Mouse (Mus musculus): ENCODE measurements at regions not wholly inside any gene's neighbourhood (a gene's known extent, or its start where the extent isn't known, plus 50 kb on each side); places are given as distances from the start of the nearest gene placed in this dataset.

- WGBS = 65% methylated on average over 7 of the region's 7 CpGs
- no peak for TF ChIP-seq CTCF (IDR thresholded peaks at IDR 0.05; ENCODE audit: low read depth)
Measured at GRCm38 (mm10) chr1:155483693-155484092, 66.5 kb upstream of the Xpr1 start.

DNA sequence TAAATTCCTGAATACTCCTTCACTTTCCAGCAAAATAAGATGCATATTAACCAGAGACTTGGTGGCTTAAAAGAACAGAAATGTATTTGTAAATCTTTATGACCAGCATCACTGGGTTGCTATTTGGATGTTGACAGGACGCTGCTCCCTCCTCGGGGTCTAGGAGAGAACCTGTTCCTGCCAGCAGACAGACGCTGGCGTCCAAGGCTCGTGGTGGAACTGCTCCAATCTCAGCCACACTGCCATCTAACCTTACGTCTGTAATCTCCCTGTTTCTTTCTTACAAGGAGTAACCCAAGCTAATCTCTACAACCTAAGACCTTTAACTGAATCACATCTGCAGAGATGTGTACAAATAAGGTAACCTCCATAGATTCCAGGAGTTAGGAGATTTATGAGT lies 70.1 kb upstream of the Acbd6 start:
- Histone ChIP-seq H3K27ac (no peak overlapping the region), H3K9ac (ENCODE audit: low read depth, low read length) (no peak overlapping the region), H3K36me3 (ENCODE audit: insufficient read depth, low read length) (no peaks in the 10 kb centered on the region), H3K4me1 (replicated peaks; ENCODE audit: insufficient read depth, low read length) (0 out of 2 replicates have a peak, but pooled peaks cover 10% of the 10 kb centered on the region), H3K4me3 (replicated peaks; ENCODE audit: low read depth, low read length) (no peak overlapping the region), H3K4me2 (ENCODE audit: low read length) (no peak overlapping the region), H3K9me3 (replicated peaks; ENCODE audit: low read length) (no peaks in the 10 kb centered on the region), H3K27me3 (ENCODE audit: insufficient read depth, low read length) (no peaks in the 10 kb centered on the region)
- no peak for TF ChIP-seq CTCF (IDR thresholded peaks at IDR 0.05; ENCODE audit: low read depth)
- 89% methylated on average over 6 of the region's 6 CpGs for WGBS
- no peak for DNase-seq (ENCODE audit: low spot score)
- no peak for ATAC-seq (replicated peaks; ENCODE audit: low FRiP score, low read depth)

More at GRCm38 (mm10) chr1:155483693-155484092, 66.5 kb upstream of the Xpr1 start:
- Histone ChIP-seq H3K4me3 (replicated peaks; ENCODE audit: low read depth, low read length) (no peak overlapping the region), H3K36me3 (ENCODE audit: insufficient read depth, low read length) (no peaks in the 10 kb centered on the region), H3K9ac (ENCODE audit: low read depth, low read length) (no peak overlapping the region), H3K27ac (no peak overlapping the region), H3K9me3 (replicated peaks; ENCODE audit: low read length) (no peaks in the 10 kb centered on the region), H3K4me1 (replicated peaks; ENCODE audit: insufficient read depth, low read length) (no peaks in the 10 kb centered on the region), H3K4me2 (ENCODE audit: low read length) (no peak overlapping the region), H3K27me3 (ENCODE audit: insufficient read depth, low read length) (no peaks in the 10 kb centered on the region)
- DNase-seq (ENCODE audit: low spot score) = no peak
- ATAC-seq (replicated peaks; ENCODE audit: low FRiP score, low read depth) = no peak

DNA sequence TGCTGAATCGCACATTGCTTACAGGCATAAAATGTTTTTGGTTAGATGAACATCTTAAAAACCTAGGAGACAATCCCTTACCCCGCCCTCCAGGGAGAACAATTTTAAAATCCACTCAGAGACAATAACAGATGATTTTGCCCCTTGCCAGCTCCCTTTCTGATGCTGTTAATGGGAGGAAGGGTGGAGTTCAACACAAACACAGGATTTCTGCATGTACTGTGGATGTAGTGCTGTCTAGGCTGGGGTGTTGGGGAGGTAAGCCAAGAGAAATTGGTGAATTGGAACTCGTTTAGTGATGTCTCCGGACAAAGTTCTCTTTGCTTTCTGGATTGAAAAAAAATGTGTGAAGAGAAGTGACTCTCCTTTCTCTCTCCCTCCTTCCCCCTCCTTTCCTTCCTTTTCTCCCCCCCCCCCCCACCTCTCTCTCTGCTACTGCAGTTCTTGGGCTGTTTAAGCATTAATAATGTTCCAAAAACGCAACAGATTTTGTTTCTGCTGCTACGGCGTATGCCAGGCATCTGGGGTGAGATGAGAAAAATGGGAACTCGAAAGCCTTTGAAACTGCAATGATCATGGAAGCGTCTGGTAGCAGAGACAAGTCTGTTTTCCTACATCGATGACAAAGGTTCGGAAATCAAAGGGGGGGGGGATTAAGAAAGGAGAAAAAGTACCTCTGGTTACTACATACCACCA lies 68.8 kb upstream of the Acbd6 start:
- Histone ChIP-seq H3K27me3 (ENCODE audit: insufficient read depth, low read length) (no peaks in the 10 kb centered on the region), H3K4me3 (replicated peaks; ENCODE audit: low read depth, low read length) (no peak overlapping the region), H3K27ac (no peak overlapping the region), H3K4me2 (ENCODE audit: low read length) (no peak overlapping the region), H3K36me3 (ENCODE audit: insufficient read depth, low read length) (no peaks in the 10 kb centered on the region), H3K9ac (ENCODE audit: low read depth, low read length) (no peak overlapping the region), H3K4me1 (replicated peaks; ENCODE audit: insufficient read depth, low read length) (0 out of 2 replicates have a peak, but pooled peaks cover 10% of the 10 kb centered on the region), H3K9me3 (replicated peaks; ENCODE audit: low read length) (no peaks in the 10 kb centered on the region)
- DNase-seq (ENCODE audit: low spot score) = no peak
- ATAC-seq (replicated peaks; ENCODE audit: low FRiP score, low read depth) = no peak
- no peak for TF ChIP-seq CTCF (IDR thresholded peaks at IDR 0.05; ENCODE audit: low read depth)
- WGBS = 78% methylated on average over 11 of the region's 11 CpGs

DNA sequence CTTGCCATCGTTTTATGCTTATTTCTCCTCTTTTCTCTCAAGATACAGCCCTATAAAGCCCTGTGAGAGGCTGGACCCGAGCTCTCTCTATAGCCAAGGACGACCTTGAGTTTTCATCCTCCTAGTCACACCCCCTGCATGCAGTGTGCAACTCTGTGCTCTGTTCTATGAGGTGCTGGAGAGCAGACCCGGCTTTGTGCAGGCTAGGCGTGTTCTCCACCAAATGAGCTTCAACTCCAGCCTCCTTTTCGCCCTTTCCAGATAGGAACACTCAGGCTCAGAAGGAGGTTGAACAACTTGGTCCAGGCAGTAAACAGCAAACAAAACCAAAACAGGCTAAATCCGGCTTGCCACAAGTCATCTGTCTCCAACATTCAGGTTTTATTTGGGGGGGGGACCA lies 67.8 kb upstream of the Acbd6 start:
- Histone ChIP-seq H3K4me3 (replicated peaks; ENCODE audit: low read depth, low read length) (no peak overlapping the region), H3K27ac (no peak overlapping the region), H3K9me3 (replicated peaks; ENCODE audit: low read length) (no peaks in the 10 kb centered on the region), H3K4me2 (ENCODE audit: low read length) (no peak overlapping the region), H3K9ac (ENCODE audit: low read depth, low read length) (no peak overlapping the region), H3K27me3 (ENCODE audit: insufficient read depth, low read length) (no peaks in the 10 kb centered on the region), H3K4me1 (replicated peaks; ENCODE audit: insufficient read depth, low read length) (0 out of 2 replicates have a peak, but pooled peaks cover 10% of the 10 kb centered on the region), H3K36me3 (ENCODE audit: insufficient read depth, low read length) (no peaks in the 10 kb centered on the region)
- TF ChIP-seq CTCF (IDR thresholded peaks at IDR 0.05; ENCODE audit: low read depth) = no peak
- 0 out of 2 replicates have a peak, but pooled peaks have one; percentile 17 for ATAC-seq (replicated peaks; ENCODE audit: low FRiP score, low read depth)
- WGBS = 65% methylated on average over 7 of the region's 7 CpGs
- no peak for DNase-seq (ENCODE audit: low spot score)

GRCm38 (mm10) chr1:155491205-155492026 lies 66.5 kb upstream of the Acbd6 start:
- H3K4me2 ChIP-seq (ENCODE audit: low read length) = peak overlapping the region; percentile 48
- DNase-seq (ENCODE audit: low spot score) (peak; percentile 64), ATAC-seq (replicated peaks; ENCODE audit: low FRiP score, low read depth) (0 out of 2 replicates have a peak, but pooled peaks have one; percentile 63)
- no peak overlapping the region for H3K4me3 ChIP-seq (replicated peaks; ENCODE audit: low read depth, low read length)
- no peak for TF ChIP-seq CTCF (IDR thresholded peaks at IDR 0.05; ENCODE audit: low read depth)
- 0 out of 2 replicates have a peak overlapping the region, but pooled peaks have one; percentile 36 for H3K27ac ChIP-seq
- 0 out of 2 replicates have a peak, but pooled peaks cover 10% of the 10 kb centered on the region for H3K4me1 ChIP-seq (replicated peaks; ENCODE audit: insufficient read depth, low read length)
- no peaks in the 10 kb centered on the region for H3K36me3 ChIP-seq (ENCODE audit: insufficient read depth, low read length)
- H3K9ac ChIP-seq (ENCODE audit: low read depth, low read length) = no peak overlapping the region
- H3K27me3 ChIP-seq (ENCODE audit: insufficient read depth, low read length) = no peaks in the 10 kb centered on the region
- WGBS = 23% methylated on average over 24 of the region's 24 CpGs
- no peaks in the 10 kb centered on the region for H3K9me3 ChIP-seq (replicated peaks; ENCODE audit: low read length)

GRCm38 (mm10) chr1:155493333-155493732 lies 64.6 kb upstream of the Acbd6 start:
- H3K4me1 ChIP-seq (replicated peaks; ENCODE audit: insufficient read depth, low read length) = 0 out of 2 replicates have a peak, but pooled peaks cover 10% of the 10 kb centered on the region
- no peak for ATAC-seq (replicated peaks; ENCODE audit: low FRiP score, low read depth)
- no peak overlapping the region for H3K27ac ChIP-seq
- DNase-seq (ENCODE audit: low spot score) = no peak
- H3K27me3 ChIP-seq (ENCODE audit: insufficient read depth, low read length) = no peaks in the 10 kb centered on the region
- WGBS = 83% methylated on average over 6 of the region's 6 CpGs
- H3K9me3 ChIP-seq (replicated peaks; ENCODE audit: low read length) = no peaks in the 10 kb centered on the region
- no peak for TF ChIP-seq CTCF (IDR thresholded peaks at IDR 0.05; ENCODE audit: low read depth)
- no peaks in the 10 kb centered on the region for H3K36me3 ChIP-seq (ENCODE audit: insufficient read depth, low read length)
- H3K9ac ChIP-seq (ENCODE audit: low read depth, low read length) = no peak overlapping the region
- H3K4me3 ChIP-seq (replicated peaks; ENCODE audit: low read depth, low read length) = no peak overlapping the region
- H3K4me2 ChIP-seq (ENCODE audit: low read length) = no peak overlapping the region
